Mouse (Mus musculus) hindbrain, embryonic 12.5 days (tissue): ENCODE measurements around the gene Tap1. TPM values are rescaled to one million over a fixed set of nuclear protein-coding genes. Genes with fewer than 3 reads are reported as not detected.

Experiments used
- ATAC-seq: fragments of 200-750 bp; cut with Nextera tagmentation; 2 replicates; pipeline ENCODE4 v1.8.0; 2017; ENCODE audit warnings: moderate TSS enrichment; ENCODE audit not compliant: low FRiP score
- H3K27ac ChIP-seq: fragments of 300-500 bp; sonication (generic); 2 replicates; pipeline ENCODE4 v1.5.1; 2016; ENCODE audit warnings: mild to moderate bottlenecking
- H3K27me3 ChIP-seq: fragments of 300-500 bp; sonication (generic); 2 replicates; pipeline ENCODE4 v1.6.1; 2016; ENCODE audit warnings: mild to moderate bottlenecking
- H3K36me3 ChIP-seq: fragments of 300-500 bp; sonication (generic); 2 replicates; pipeline ENCODE4 v1.6.1; 2016; ENCODE audit warnings: mild to moderate bottlenecking
- H3K4me1 ChIP-seq: fragments of 300-500 bp; sonication (generic); 2 replicates; pipeline ENCODE4 v1.6.1; 2016
- H3K4me2 ChIP-seq: fragments of 300-500 bp; sonication (generic); replicated peaks from 2 replicates; pipeline ENCODE4 v1.6.1; 2016; ENCODE audit warnings: mild to moderate bottlenecking
- H3K4me3 ChIP-seq: fragments of 300-500 bp; sonication (generic); 2 replicates; pipeline ENCODE4 v1.5.1; 2016; ENCODE audit warnings: mild to moderate bottlenecking
- H3K9ac ChIP-seq: fragments of 300-500 bp; sonication (generic); 2 replicates; pipeline ENCODE4 v1.6.1; 2016; ENCODE audit warnings: mild to moderate bottlenecking, moderate library complexity
- H3K9me3 ChIP-seq: fragments of 300-500 bp; sonication (generic); replicated peaks from 2 replicates; pipeline ENCODE4 v1.6.1; 2016; ENCODE audit warnings: mild to moderate bottlenecking
- WGBS: fragments of 180-500 bp; shearing (Covaris S2); methylation state at CpG from one replicate; pipeline ENCODE4 v1.1.7; 2016; 5-methylcytosine and 5-hydroxymethylcytosine counted together
- polyA plus RNA-seq: library from polyadenylated mRNA; unstranded; fragments of >200 nt; fragmentation: Nextera tagmentation; extraction: Ambion mirVana; gene quantifications from 2 replicates; pipeline ENCODE4 v1.2.1, GENCODE M21; 2016

Tap1 gene
- polyA plus RNA-seq, 1 experiment from 2014 or later = 1.8 TPM

GRCm38 (mm10) chr17:34155534-34155933 lies 31.8 kb upstream of the Tap1 start:
- Histone ChIP-seq H3K4me3 (no peak overlapping the region), H3K36me3 (no peaks in the 10 kb centered on the region), H3K9me3 (no peaks in the 10 kb centered on the region; the same call in 1 of the 2 replicates), H3K9ac (no peak overlapping the region), H3K27ac (no peak overlapping the region), H3K27me3 (no peaks in the 10 kb centered on the region), H3K4me1 (no peaks in the 10 kb centered on the region), H3K4me2 (no peak overlapping the region)
- ATAC-seq = no peak
- whole genome bisulfite sequencing = 60% methylated on average over 5 of the region's 5 CpGs

GRCm38 (mm10) chr17:34164202-34164895 lies 23.0 kb upstream of the Tap1 start:
- Histone ChIP-seq H3K4me2 (no peak overlapping the region), H3K4me1 (no peaks in the 10 kb centered on the region), H3K9ac (no peak overlapping the region), H3K9me3 (no peaks in the 10 kb centered on the region; the same call in none of the 2 replicates), H3K36me3 (no peaks in the 10 kb centered on the region), H3K27ac (no peak overlapping the region), H3K4me3 (no peak overlapping the region), H3K27me3 (peaks cover 8% of the 10 kb centered on the region; the same call in 1 of the 2 replicates)
- no peak for ATAC-seq
- 44% methylated on average over 9 of the region's 9 CpGs for WGBS

DNA sequence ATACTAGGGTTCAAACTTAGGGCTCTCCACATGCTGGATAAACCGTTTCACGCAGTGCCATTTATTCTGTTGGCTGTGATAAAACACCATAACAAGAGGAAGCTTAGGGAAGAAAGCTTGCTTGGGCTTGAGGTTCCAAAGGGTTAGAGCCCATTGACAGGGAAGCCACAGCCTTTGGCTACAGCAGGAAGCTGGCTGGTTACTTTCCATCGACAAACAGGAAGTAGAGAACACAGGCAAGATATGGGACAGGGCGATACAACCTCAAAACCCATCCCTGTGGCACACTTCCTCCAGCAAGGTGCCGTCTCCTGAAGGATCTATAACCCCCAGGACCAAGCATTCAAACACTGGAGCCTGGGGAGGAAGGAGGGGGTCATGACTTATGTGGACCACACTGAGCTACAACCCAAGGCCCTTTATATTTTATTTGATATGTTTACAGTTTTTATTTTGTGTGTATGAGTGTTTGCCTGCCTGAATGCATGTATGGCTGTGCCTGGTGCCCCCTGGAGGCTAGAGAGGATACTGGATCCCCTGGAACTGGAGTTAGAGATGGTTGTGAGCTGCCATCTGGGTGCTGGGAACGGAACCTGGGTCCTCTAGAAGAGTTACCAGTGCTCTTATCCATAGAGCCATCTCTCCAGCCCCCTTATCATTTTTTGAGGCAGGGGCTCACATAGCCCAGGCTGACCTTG lies 22.2 kb upstream of the Tap1 start:
- no peak for ATAC-seq
- Histone ChIP-seq H3K4me3 (no peak overlapping the region), H3K9ac (no peak overlapping the region), H3K4me2 (no peak overlapping the region), H3K27ac (no peak overlapping the region), H3K4me1 (no peaks in the 10 kb centered on the region), H3K9me3 (no peaks in the 10 kb centered on the region; the same call in none of the 2 replicates), H3K36me3 (no peaks in the 10 kb centered on the region), H3K27me3 (peaks cover 8% of the 10 kb centered on the region; the same call in 1 of the 2 replicates)
- WGBS = 83% methylated on average over 6 of the region's 6 CpGs

- no peaks in the 10 kb centered on the region for H3K4me1 ChIP-seq
- H3K27ac ChIP-seq = no peak overlapping the region
- H3K9me3 ChIP-seq = no peaks in the 10 kb centered on the region
- WGBS = 0% methylated on average over 2 of the region's 2 CpGs
- ATAC-seq = no peak
- H3K27me3 ChIP-seq = peaks cover 5% of the 10 kb centered on the region; the same call in 1 of the 2 replicates
- H3K4me3 ChIP-seq = no peak overlapping the region
- no peak overlapping the region for H3K4me2 ChIP-seq
- H3K9ac ChIP-seq = no peak overlapping the region
- no peaks in the 10 kb centered on the region for H3K36me3 ChIP-seq
Measured at GRCm38 (mm10) chr17:34169279-34169678, 18.1 kb upstream of the Tap1 start.

GRCm38 (mm10) chr17:34170487-34170876 lies 16.9 kb upstream of the Tap1 start:
- Histone ChIP-seq H3K36me3 (no peaks in the 10 kb centered on the region), H3K9ac (no peak overlapping the region), H3K4me2 (no peak overlapping the region), H3K4me3 (no peak overlapping the region), H3K27me3 (peaks cover 9% of the 10 kb centered on the region; the same call in 1 of the 2 replicates), H3K27ac (no peak overlapping the region), H3K4me1 (no peaks in the 10 kb centered on the region), H3K9me3 (no peaks in the 10 kb centered on the region)
- 26% methylated on average over 4 of the region's 4 CpGs for WGBS
- no peak for ATAC-seq

DNA sequence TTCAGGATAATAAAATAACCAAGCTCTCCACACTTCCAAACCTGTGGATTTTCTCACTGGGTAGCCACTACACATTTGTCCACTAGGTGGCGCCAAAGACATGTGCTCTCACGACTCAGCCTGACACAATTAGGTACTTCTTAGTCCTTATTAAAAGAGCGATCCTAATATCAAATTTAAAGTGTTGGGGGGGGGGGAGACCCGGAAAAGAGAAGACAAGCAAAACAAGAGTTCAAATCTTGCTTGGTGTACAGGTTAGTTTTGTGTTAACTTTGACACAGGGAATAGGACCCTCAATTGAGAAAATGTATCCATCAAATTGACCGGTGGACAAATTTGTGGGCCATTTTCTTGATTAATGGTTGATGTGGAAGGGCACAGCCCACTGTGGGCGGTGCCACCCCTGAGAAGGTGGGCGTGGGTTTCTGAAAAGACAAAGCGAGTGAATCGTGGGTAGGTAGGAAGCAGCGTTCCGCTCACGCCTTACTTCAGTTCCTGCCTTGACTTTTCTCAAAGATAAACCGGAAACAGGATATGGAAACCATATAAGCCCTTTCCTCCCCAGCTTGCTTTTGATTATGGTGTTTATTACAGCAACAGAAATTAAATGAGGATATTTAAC lies 16.4 kb upstream of the Tap1 start:
- ATAC-seq = no peak
- H3K36me3 ChIP-seq = no peaks in the 10 kb centered on the region
- H3K9me3 ChIP-seq = no peaks in the 10 kb centered on the region
- no peak overlapping the region for H3K4me2 ChIP-seq
- H3K27me3 ChIP-seq = peaks cover 9% of the 10 kb centered on the region; the same call in 1 of the 2 replicates
- no peak overlapping the region for H3K27ac ChIP-seq
- no peak overlapping the region for H3K9ac ChIP-seq
- WGBS = 44% methylated on average over 13 of the region's 13 CpGs
- H3K4me3 ChIP-seq = no peak overlapping the region
- no peaks in the 10 kb centered on the region for H3K4me1 ChIP-seq

- Histone ChIP-seq H3K27ac (no peak overlapping the region), H3K9ac (no peak overlapping the region), H3K4me3 (no peak overlapping the region), H3K36me3 (no peaks in the 10 kb centered on the region), H3K27me3 (peaks cover 9% of the 10 kb centered on the region; the same call in 1 of the 2 replicates), H3K4me2 (no peak overlapping the region), H3K4me1 (no peaks in the 10 kb centered on the region), H3K9me3 (no peaks in the 10 kb centered on the region)
- 93% methylated on average over 5 of the region's 5 CpGs for WGBS
- ATAC-seq = no peak
Measured at GRCm38 (mm10) chr17:34172528-34172927, 14.8 kb upstream of the Tap1 start.

DNA sequence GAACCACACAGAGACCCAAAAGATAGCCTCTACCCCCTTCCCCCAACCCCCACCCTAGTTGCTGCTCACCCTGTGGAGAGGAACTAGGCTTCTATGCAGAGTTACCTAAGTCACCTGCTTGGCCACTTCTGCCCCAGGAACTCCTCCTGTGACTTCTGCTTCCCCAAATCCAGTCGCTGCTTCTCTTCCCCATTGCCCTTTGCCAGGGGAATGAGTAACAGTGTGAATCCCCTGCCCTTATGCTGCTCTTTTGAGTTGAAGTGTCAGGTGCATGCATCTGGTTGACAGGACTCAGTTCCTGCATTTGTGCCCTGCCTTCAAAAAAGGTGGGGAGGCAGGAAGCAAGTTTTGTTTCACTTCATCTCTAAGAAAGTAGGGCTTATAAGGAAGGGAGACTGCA lies 13.3 kb upstream of the Tap1 start:
- no peak overlapping the region for H3K27ac ChIP-seq
- no peak overlapping the region for H3K4me3 ChIP-seq
- H3K4me1 ChIP-seq = no peaks in the 10 kb centered on the region
- WGBS = 68% methylated on average over 1 of the region's 1 CpGs
- peaks cover 6% of the 10 kb centered on the region; the same call in 1 of the 2 replicates for H3K27me3 ChIP-seq
- no peaks in the 10 kb centered on the region for H3K9me3 ChIP-seq
- H3K36me3 ChIP-seq = no peaks in the 10 kb centered on the region
- no peak for ATAC-seq
- no peak overlapping the region for H3K4me2 ChIP-seq
- no peak overlapping the region for H3K9ac ChIP-seq

DNA sequence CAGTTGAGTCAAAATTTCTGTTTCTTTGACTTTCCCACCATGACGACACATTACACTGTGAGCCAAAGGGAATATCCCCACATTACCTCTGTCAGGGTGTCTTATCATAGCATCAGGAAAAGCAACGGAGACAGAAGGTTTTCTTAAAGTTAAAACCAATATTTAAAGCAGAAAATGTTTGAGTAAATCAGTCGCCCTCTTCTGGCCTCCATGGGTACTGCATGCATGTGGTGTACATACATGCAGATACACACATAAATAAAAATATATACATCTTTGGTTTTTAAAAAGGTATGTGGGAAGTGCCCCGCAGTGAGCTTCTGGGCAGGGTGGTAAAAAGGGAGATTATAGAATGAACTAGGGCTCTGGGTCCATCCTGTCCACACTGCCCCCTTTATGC lies 10.2 kb upstream of the Tap1 start:
- Histone ChIP-seq H3K27me3 (peaks cover 4% of the 10 kb centered on the region; the same call in 1 of the 2 replicates), H3K36me3 (no peaks in the 10 kb centered on the region), H3K4me3 (no peak overlapping the region), H3K4me2 (no peak overlapping the region), H3K27ac (no peak overlapping the region), H3K9ac (no peak overlapping the region), H3K4me1 (no peaks in the 10 kb centered on the region), H3K9me3 (no peaks in the 10 kb centered on the region)
- 64% methylated on average over 4 of the region's 4 CpGs for WGBS
- ATAC-seq = no peak

GRCm38 (mm10) chr17:34179019-34179418 lies 8.3 kb upstream of the Tap1 start:
- 71% methylated on average over 6 of the region's 6 CpGs for WGBS
- Histone ChIP-seq H3K27ac (no peak overlapping the region), H3K36me3 (no peaks in the 10 kb centered on the region), H3K4me2 (no peak overlapping the region), H3K9me3 (no peaks in the 10 kb centered on the region), H3K4me1 (no peaks in the 10 kb centered on the region), H3K9ac (no peak overlapping the region), H3K4me3 (no peak overlapping the region), H3K27me3 (peaks cover 14% of the 10 kb centered on the region)
- ATAC-seq = no peak

DNA sequence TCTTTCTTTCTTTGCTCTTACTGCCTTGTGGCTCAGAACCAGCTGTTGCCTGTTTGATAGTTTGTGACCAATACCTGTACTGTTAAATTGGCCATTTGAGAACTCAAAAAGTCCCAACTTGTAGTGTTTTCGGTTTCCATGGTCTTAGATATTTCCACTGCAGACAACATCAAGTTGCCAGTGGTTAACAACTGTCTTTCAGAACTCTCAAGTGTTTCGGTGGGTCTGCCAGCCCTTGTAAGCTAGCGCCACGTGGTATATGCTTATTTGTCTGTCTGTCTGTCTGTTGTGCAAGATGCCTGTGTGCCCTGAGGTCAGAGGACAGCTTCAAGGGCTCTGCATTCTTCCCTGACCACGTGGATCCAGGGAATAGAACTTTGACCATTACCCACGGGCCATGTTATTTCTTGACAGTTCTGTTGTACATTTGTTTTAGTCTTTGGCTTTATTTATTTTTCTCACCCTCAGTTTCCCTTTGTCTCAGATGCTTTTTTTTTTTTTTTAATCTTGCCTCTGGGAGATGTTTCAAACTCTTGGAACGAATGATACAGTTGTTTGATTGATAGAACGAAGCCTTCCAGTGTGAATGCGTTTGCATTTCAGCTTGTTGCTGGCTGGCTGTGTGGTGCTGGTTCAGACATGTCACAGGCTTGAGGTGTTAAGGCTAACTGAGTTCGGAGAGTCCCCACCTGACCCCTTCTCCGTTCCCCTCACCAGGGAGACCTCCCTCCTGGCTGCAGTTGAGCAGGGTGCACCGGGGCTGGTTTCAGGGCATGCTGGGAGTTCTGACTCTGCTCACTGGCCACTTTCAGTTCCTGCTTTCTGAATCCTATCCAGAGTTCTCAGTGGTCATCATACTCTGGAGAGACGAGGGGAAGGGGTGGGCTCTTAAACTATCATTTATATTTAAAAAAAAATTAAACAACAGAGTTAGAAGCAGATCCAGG lies 7.2 kb upstream of the Tap1 start:
- Histone ChIP-seq H3K27ac (no peak overlapping the region), H3K4me3 (no peak overlapping the region), H3K4me2 (no peak overlapping the region), H3K27me3 (peaks cover 20% of the 10 kb centered on the region), H3K9ac (no peak overlapping the region), H3K9me3 (no peaks in the 10 kb centered on the region), H3K4me1 (no peaks in the 10 kb centered on the region), H3K36me3 (no peaks in the 10 kb centered on the region)
- WGBS = 77% methylated on average over 13 of the region's 13 CpGs
- no peak for ATAC-seq
